Mouse (Mus musculus) spleen, adult 10 weeks (tissue): ENCODE measurements around the gene Tmed2. TPM values are rescaled to one million over a fixed set of nuclear protein-coding genes. Genes with fewer than 3 reads are reported as not detected.

Source experiments
- polyA plus RNA-seq: library from polyadenylated mRNA; stranded (reverse); fragments of 350-450 nt; fragmentation: Illumina TruSeq; extraction: RNeasy Lipid Tissue Mini Kit (QIAGEN cat#74804); gene quantifications from one replicate; pipeline ENCODE4 v1.2.3, GENCODE M21; 2015; ENCODE audit warnings: low replicate concordance; ENCODE audit not compliant: insufficient read depth

Gene Tmed2
- polyA plus RNA-seq: 535 TPM

GRCm38 (mm10) chr5:124540383-124540786, at the start of gene Tmed2:
Gene Tmed2, plus strand, starts transcription at chr5:124540695.

GRCm38 (mm10) chr5:124530655-124531582, 9.6 kb upstream of the Tmed2 start, which contains the start of gene Rilpl1:
Gene Rilpl1, minus strand, starts transcription at chr5:124531391.

GRCm38 (mm10) chr5:124552558-124553307, 12.2 kb downstream of the Tmed2 start, which contains the start of gene Ddx55:
Gene Ddx55, plus strand, starts transcription at chr5:124552864.

DNA sequence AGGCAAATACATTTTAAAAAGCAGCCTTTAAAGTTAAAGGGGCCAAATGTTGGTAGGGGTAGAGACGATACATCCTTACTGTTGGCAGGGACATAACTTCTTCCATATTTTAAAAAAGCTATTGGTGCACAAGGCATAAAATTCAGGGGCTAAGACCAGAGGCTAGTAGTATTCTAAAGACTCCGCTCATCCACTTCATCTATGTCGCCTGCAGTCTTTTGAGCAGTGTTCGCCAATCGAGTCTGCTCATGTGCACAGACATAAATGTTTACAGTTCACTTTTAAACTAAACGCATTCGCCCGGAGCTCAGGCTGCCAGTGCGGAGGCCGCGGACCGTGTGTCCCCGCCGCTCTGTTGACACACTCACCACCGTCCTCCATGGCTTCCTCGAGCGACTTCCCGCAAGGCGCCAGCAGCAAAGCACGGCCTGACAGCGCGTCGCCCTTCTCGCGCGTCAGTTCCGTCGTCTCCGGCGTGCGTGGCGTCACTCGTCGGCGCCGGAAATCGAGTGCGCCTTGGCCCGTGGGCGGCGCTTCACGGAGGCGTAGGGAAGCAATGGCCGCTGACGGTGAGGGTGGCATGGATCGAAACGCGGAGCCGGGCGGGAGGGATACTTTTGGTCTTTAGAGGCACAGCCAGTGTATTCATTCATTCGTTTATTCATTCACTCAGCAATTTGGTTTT, 38.3 kb downstream of the Tmed2 start, which contains the start of the genes Eif2b1 and Gtf2h3:
Eif2b1 (minus strand) TSS at position 499 of the 685 bp plus-strand sequence.
Gtf2h3 (plus strand) TSS at position 508 of the 685 bp plus-strand sequence.

Other genes with a start within 250 kb of the Tmed2 start
- gene Mphosph9, start 212.7 kb upstream of the Tmed2 start, polyA plus RNA-seq: 25.4 TPM
- gene 2810006K23Rik, start 212.6 kb upstream of the Tmed2 start, polyA plus RNA-seq: 15.1 TPM
- gene Cdk2ap1, start 177.6 kb upstream of the Tmed2 start, polyA plus RNA-seq: 121 TPM
- gene Sbno1, start 114.7 kb upstream of the Tmed2 start, polyA plus RNA-seq: 125 TPM
- 58.7 TPM for gene Kmt5a, start 100.8 kb upstream of the Tmed2 start, polyA plus RNA-seq
- gene Rilpl2, start 62.3 kb upstream of the Tmed2 start, polyA plus RNA-seq: 16.5 TPM
- 8.1 TPM for gene Snrnp35, start 57.6 kb upstream of the Tmed2 start, polyA plus RNA-seq
- gene Rilpl1, start 9.3 kb upstream of the Tmed2 start, polyA plus RNA-seq: 4.2 TPM
- 27.8 TPM for gene Ddx55, start 12.2 kb downstream of the Tmed2 start, polyA plus RNA-seq
- 39.0 TPM for gene Eif2b1, start 38.4 kb downstream of the Tmed2 start, polyA plus RNA-seq
- gene Gtf2h3, start 38.4 kb downstream of the Tmed2 start, polyA plus RNA-seq: 35.5 TPM
- gene Atp6v0a2, start 87.9 kb downstream of the Tmed2 start, polyA plus RNA-seq: 47.7 TPM
- 0.23 TPM for gene Dnah10, start 184.4 kb downstream of the Tmed2 start, polyA plus RNA-seq